Mouse (Mus musculus) G1E (cell line): ENCODE results near the gene Ecsit.

Source experiments
- CTCF ChIP-seq: IDR thresholded peaks from 2 replicates; pipeline ENCODE4 v1.5.1; 2012; ENCODE audit warnings: low read depth, low read length, inconsistent platforms, mixed read lengths
- GATA1 ChIP-seq: IDR thresholded peaks from 2 replicates; pipeline ENCODE4 v1.6.1; 2012; ENCODE audit warnings: borderline replicate concordance, low read length, inconsistent platforms, mixed read lengths
- GATA2 ChIP-seq: IDR thresholded peaks from 2 replicates; pipeline ENCODE4 v1.6.1; 2012; ENCODE audit warnings: low read depth, low read length, inconsistent platforms, borderline replicate concordance
- POLR2AphosphoS5 ChIP-seq: IDR thresholded peaks from 2 replicates; pipeline ENCODE4 v1.6.1; 2012; ENCODE audit warnings: low read depth, low read length, inconsistent platforms; ENCODE audit not compliant: insufficient replicate concordance
- TAL1 ChIP-seq: conservative IDR thresholded peaks from 2 replicates; pipeline ENCODE4 v1.6.1; 2012; ENCODE audit warnings: low read depth, low read length, inconsistent platforms, mixed read lengths

DNA sequence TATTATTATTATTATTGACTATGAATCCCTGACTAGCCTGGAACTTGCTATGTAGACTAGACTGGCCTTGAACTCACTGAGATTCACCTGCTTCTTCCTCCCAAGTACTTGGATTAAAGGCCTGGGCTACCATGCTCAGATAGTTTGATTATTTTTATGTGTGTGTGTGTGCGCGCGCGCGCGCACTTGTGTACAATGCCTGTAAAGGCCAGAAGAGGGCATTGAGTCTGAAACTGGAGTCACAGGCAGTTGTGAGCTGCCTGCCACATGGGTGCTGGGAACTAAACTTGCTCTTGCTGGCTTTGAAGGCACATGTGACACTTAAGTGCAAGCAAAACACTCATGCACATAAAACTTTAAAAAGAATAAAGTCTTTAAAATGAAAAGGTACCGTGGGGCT is 4.0 kb upstream of the Ecsit start:
- TF ChIP-seq CTCF = no peak
- TF ChIP-seq TAL1 = no peak
- TF ChIP-seq GATA1 = no peak
- TF ChIP-seq GATA2 = no peak
- no peak for TF ChIP-seq POLR2AphosphoS5
